Mouse (Mus musculus): Measurements from ENCODE around the gene Rasip1. TPM values are rescaled to one million over a fixed set of nuclear protein-coding genes. Genes with fewer than 3 reads are reported as not detected.

Gene Rasip1
- polyA plus RNA-seq, 1 experiment = 11.6 TPM

DNA sequence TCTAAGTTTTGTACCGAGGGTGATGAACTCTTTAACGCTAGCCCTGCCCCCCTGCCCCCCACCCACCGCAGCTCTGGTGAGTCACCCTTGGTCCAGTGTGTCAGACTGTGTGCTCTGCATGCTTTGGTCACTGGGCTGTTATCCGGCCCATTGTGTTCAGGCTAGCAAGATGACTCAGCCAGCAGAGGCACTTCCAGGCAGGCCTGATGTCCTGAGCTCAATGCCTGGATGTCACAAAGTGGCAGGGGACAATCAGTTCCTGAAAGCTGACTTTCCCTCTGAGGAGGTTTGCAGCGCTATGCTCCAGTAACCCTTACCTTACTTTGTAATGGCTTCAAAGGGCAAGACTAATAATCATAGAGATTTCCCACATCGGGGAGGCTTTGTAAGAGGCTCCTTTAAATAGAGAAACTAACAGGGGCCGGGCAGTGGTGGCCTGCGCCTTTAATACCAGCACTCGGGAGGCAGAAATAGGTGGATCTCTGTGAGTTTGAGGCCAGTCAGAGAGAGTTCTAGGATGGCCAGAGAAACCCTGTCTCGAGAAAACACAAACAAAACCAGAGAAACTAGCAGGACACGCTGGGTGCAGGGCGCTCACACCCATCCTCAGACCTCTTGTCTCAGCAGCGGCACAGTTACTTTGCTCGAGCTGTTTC is 52.8 kb downstream of the Rasip1 start:
- Histone ChIP-seq H3K36me3 (ENCODE audit: control insufficient read depth, insufficient read depth, low read length) (no peaks in the 10 kb centered on the region), H3K4me3 (ENCODE audit: low read depth, low read length) (no peak overlapping the region), H3K27me3 (ENCODE audit: control insufficient read depth, insufficient read depth, low read length) (peaks cover 28% of the 10 kb centered on the region), H3K4me1 (ENCODE audit: control insufficient read depth, insufficient read depth, insufficient read length, low read length) (peaks cover 9% of the 10 kb centered on the region), H3K27ac (ENCODE audit: insufficient read depth, low read depth, low read length) (peak overlapping the region; percentile 29; the same call in 1 of the 2 replicates)
- 65% methylated on average over 14 of the region's 14 CpGs for WGBS
- TF ChIP-seq POLR2A (IDR thresholded peaks at IDR 0.05; ENCODE audit: low read depth, low read length) = no peak
- TF ChIP-seq CTCF (IDR thresholded peaks at IDR 0.05; ENCODE audit: extremely low read depth, insufficient read length, insufficient replicate concordance, low read depth, low read length) = no peak

DNA sequence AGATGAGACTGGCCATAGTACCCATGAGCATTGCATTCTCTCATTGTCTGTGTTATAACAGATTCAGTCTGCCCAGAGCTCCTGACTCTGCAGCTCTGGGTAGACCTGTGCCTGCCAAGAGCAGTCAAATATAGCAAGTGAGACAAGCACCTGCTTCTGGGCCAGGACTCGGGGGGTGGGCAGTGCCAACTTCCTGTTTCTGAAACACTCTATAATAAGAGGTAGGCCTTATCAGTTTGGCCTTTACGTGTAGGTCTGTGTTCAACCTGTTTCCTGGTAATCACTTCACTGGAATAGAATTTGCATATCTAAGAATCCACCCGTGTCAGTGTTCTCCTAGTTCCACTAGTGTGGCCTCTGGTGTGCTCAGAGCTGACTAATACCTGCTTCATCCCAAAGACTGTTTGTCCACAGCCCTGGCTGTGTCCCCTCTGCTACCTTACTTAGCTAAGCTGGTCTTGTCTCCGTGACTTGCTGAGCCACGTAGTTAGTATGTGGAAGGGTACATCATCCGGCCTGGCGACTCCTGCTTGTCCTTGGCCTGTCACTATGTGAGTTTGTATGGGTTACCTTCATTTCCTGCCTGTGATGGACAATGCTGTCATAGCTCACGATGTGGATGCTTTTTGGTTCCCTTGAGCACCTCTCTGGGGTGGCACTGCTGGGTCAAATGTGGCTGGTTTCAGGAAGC is 53.9 kb downstream of the Rasip1 start:
- Histone ChIP-seq H3K27me3 (ENCODE audit: control insufficient read depth, insufficient read depth, low read length) (peaks cover 21% of the 10 kb centered on the region), H3K4me1 (ENCODE audit: control insufficient read depth, insufficient read depth, insufficient read length, low read length) (peaks cover 9% of the 10 kb centered on the region), H3K36me3 (ENCODE audit: control insufficient read depth, insufficient read depth, low read length) (no peaks in the 10 kb centered on the region), H3K27ac (ENCODE audit: insufficient read depth, low read depth, low read length) (peak overlapping the region; percentile 71), H3K4me3 (ENCODE audit: low read depth, low read length) (no peak overlapping the region)
- WGBS = 44% methylated on average over 8 of the region's 8 CpGs
- no peak for TF ChIP-seq POLR2A (IDR thresholded peaks at IDR 0.05; ENCODE audit: low read depth, low read length)
- no peak for TF ChIP-seq CTCF (IDR thresholded peaks at IDR 0.05; ENCODE audit: extremely low read depth, insufficient read length, insufficient replicate concordance, low read depth, low read length)

DNA sequence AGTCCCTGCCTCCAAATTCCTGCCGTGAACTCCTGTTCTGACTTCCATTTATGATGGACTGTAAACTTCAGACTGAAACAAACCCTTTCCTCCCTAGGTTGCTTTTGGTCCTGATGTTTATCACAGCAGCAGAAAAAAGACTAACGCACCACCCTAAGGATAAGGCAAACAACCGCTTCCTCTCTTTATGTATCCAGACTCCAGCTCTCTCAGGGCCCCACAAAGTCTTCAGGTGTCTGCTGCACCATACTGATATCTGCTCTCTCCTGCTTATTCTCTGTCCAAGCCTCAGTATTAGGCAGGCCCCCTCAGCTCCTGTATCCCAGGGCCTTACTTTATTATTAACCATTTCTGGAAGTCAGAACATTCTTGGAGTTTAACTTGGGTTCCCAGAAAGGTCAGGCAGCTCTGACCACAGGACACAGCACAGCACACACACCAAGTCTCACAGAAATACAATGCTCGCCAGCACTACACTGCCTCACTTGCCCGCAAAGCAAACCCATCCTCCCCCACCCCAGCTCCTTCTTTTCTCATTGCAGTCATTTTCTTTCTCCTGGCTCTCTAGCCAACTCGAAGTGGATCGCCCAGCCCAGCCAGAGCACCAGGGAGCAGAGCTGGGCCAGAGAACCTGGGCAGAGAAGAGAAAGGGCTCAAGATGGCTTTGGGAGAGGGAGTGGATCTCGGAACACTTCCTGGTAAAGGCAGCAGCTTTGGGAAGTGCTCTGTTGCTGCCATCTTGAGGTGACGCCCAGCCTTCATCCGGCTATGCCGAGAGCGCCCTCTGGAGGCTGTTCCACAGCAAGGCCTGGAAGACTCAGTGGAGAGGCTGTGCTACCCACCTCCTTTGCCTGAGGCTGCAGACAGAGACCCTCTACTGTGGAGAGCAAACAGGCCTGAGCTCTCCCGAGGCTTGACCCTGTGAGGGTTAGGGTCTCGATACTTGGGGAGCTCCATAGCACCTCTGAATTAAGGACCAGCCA is 55.1 kb downstream of the Rasip1 start:
- H3K36me3 ChIP-seq (ENCODE audit: control insufficient read depth, insufficient read depth, low read length) = no peaks in the 10 kb centered on the region
- H3K4me1 ChIP-seq (ENCODE audit: control insufficient read depth, insufficient read depth, insufficient read length, low read length) = peaks cover 4% of the 10 kb centered on the region
- H3K27ac ChIP-seq (ENCODE audit: insufficient read depth, low read depth, low read length) = peak overlapping the region; percentile 33; the same call in 1 of the 2 replicates
- peak overlapping the region; percentile 16; the same call in 1 of the 2 replicates for H3K4me3 ChIP-seq (ENCODE audit: low read depth, low read length)
- peaks cover 15% of the 10 kb centered on the region; the same call in 1 of the 2 replicates for H3K27me3 ChIP-seq (ENCODE audit: control insufficient read depth, insufficient read depth, low read length)
- 36% methylated on average over 14 of the region's 14 CpGs for WGBS
- TF ChIP-seq CTCF (IDR thresholded peaks at IDR 0.05; ENCODE audit: extremely low read depth, insufficient read length, insufficient replicate concordance, low read depth, low read length) = peak; percentile 98
- 0 out of 2 replicates have a peak, but pooled peaks have one; percentile 10 for TF ChIP-seq POLR2A (IDR thresholded peaks at IDR 0.05; ENCODE audit: low read depth, low read length)

DNA sequence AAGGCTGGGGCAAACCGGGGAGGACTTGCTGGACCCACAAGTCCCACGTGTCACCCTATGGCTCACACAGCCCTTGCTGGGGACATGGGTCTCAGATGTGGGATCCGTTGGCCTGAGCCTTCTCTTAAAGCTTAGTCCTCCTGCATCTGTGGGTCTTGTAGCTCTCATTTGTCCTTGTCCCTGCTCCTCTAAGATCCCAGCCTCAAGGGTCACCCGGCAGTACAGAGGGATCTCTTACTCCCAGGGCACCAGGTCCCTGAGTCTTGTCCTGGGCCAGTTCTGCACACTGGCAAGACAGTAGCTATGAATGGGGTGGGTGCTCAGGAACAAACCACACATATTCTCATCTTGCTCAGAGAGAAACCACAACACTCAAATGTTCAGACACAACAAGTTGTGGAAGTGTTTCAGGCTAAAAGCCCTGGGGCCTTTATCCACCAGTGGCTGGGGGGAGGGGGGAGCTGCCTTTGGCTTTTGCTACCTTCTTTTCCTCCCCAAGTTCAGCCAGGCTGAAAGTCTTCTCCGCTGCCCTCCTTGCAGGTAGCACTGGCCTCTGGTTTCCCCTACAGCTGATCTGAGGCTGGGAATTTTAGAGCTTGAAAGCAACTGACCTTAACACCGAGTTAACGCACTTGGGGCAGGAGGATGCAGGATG is 56.2 kb downstream of the Rasip1 start, which contains the start of gene Ntn5:
Gene Ntn5, plus strand, starts transcription at position 627 of the 655 bp plus-strand sequence.
- TF ChIP-seq CTCF (IDR thresholded peaks at IDR 0.05; ENCODE audit: extremely low read depth, insufficient read length, insufficient replicate concordance, low read depth, low read length) = no peak
- no peak for TF ChIP-seq POLR2A (IDR thresholded peaks at IDR 0.05; ENCODE audit: low read depth, low read length)
- H3K27ac ChIP-seq (ENCODE audit: insufficient read depth, low read depth, low read length) = no peak within 1 kb of the TSS
- H3K36me3 ChIP-seq (ENCODE audit: control insufficient read depth, insufficient read depth, low read length) = no peaks in the 10 kb centered on the region
- no peak within 1 kb of the TSS for H3K4me3 ChIP-seq (ENCODE audit: low read depth, low read length)
- WGBS = 87% methylated on average over 7 of the region's 7 CpGs
- peaks cover 3% of the 10 kb centered on the region for H3K4me1 ChIP-seq (ENCODE audit: control insufficient read depth, insufficient read depth, insufficient read length, low read length)
- peaks cover 11% of the 10 kb centered on the region; the same call in 1 of the 2 replicates for H3K27me3 ChIP-seq (ENCODE audit: control insufficient read depth, insufficient read depth, low read length)

DNA sequence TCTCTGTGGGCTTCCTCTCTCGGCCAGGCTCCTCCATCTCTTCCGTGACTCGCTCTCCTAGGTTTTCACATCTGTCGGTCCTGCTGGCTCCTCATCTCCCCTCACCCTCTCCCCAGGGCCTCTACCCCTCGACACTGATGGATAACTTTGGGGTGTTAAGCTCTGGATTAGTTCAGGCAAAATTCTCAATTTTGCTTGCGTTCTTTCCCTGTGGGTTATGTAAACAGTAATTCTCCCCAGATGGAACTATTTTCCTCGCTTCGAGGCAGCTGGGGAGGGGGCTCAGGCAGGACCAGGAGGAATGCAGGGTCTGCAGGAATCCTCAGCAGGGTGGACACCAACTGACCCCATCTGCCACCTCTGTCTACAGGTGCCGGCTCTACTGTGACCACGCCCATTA is 58.5 kb downstream of the Rasip1 start:
- no peak for TF ChIP-seq CTCF (IDR thresholded peaks at IDR 0.05; ENCODE audit: extremely low read depth, insufficient read length, insufficient replicate concordance, low read depth, low read length)
- TF ChIP-seq POLR2A (IDR thresholded peaks at IDR 0.05; ENCODE audit: low read depth, low read length) = no peak
- WGBS = 61% methylated on average over 10 of the region's 10 CpGs
- H3K36me3 ChIP-seq (ENCODE audit: control insufficient read depth, insufficient read depth, low read length) = no peaks in the 10 kb centered on the region
- H3K4me3 ChIP-seq (ENCODE audit: low read depth, low read length) = no peak overlapping the region
- H3K4me1 ChIP-seq (ENCODE audit: control insufficient read depth, insufficient read depth, insufficient read length, low read length) = peaks cover 3% of the 10 kb centered on the region
- peaks cover 5% of the 10 kb centered on the region; the same call in 1 of the 2 replicates for H3K27me3 ChIP-seq (ENCODE audit: control insufficient read depth, insufficient read depth, low read length)
- H3K27ac ChIP-seq (ENCODE audit: insufficient read depth, low read depth, low read length) = no peak overlapping the region

DNA sequence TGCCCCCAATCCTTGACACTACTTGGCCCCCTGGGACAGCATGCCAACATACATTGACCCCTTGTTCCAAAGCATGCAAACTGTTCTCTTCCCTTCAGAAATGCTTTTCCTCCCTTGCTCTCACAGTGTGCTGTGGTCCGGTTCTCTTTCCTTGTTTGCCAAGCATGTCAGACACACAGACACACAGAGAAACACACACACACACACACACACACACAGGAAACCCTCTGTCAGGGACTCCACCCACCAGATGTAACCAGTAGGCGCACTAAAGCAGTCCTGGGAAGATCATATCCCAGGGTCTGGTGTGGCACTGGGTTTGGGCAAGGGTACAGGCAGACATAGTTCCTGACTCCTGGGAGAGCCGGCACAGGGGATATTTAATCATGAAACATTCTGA is 59.6 kb downstream of the Rasip1 start:
- H3K27ac ChIP-seq (ENCODE audit: insufficient read depth, low read depth, low read length) = no peak overlapping the region
- H3K36me3 ChIP-seq (ENCODE audit: control insufficient read depth, insufficient read depth, low read length) = no peaks in the 10 kb centered on the region
- H3K4me1 ChIP-seq (ENCODE audit: control insufficient read depth, insufficient read depth, insufficient read length, low read length) = peaks cover 3% of the 10 kb centered on the region
- TF ChIP-seq CTCF (IDR thresholded peaks at IDR 0.05; ENCODE audit: extremely low read depth, insufficient read length, insufficient replicate concordance, low read depth, low read length) = no peak
- no peak for TF ChIP-seq POLR2A (IDR thresholded peaks at IDR 0.05; ENCODE audit: low read depth, low read length)
- WGBS = 57% methylated on average over 3 of the region's 3 CpGs
- no peak overlapping the region for H3K4me3 ChIP-seq (ENCODE audit: low read depth, low read length)
- H3K27me3 ChIP-seq (ENCODE audit: control insufficient read depth, insufficient read depth, low read length) = peaks cover 5% of the 10 kb centered on the region; the same call in 1 of the 2 replicates

Other genes with a start within 250 kb of the Rasip1 start
- gene Snrnp70, start 231.7 kb upstream of the Rasip1 start, polyA plus RNA-seq (2012; rRNA removed) = 73.2 and 122 TPM in 2 replicates
- 0.04 TPM in 1 of 2 replicates, not detected in the other for gene Kcna7, start 221.8 kb upstream of the Rasip1 start, polyA plus RNA-seq (2012; rRNA removed)
- 0.13 and 0.28 TPM in 2 replicates for gene Ntf5, start 213.8 kb upstream of the Rasip1 start, polyA plus RNA-seq (2012; rRNA removed)
- 0.66 TPM in 1 of 2 replicates, not detected in the other for gene Lhb, start 206.7 kb upstream of the Rasip1 start, polyA plus RNA-seq (2012; rRNA removed)
- 9.5 and 9.6 TPM in 2 replicates for gene Gys1, start 192.6 kb upstream of the Rasip1 start, polyA plus RNA-seq (2012; rRNA removed)
- 22.3 and 54.3 TPM in 2 replicates for gene Ruvbl2, start 189.4 kb upstream of the Rasip1 start, polyA plus RNA-seq (2012; rRNA removed)
- gene Ftl1, start 167.6 kb upstream of the Rasip1 start, polyA plus RNA-seq (2012; rRNA removed) = 1,857 and 2,336 TPM in 2 replicates
- gene Bax, start 160.6 kb upstream of the Rasip1 start, polyA plus RNA-seq (2012; rRNA removed) = 57.1 and 105 TPM in 2 replicates
- gene Tulp2, start 145.6 kb upstream of the Rasip1 start, polyA plus RNA-seq (2012; rRNA removed) = 0.09 TPM in 1 of 2 replicates, not detected in the other
- 0.23 TPM in 1 of 2 replicates, not detected in the other for gene Gm45808, start 140.7 kb upstream of the Rasip1 start, polyA plus RNA-seq (2012; rRNA removed)
- gene Dhdh, start 138.7 kb upstream of the Rasip1 start, polyA plus RNA-seq (2012; rRNA removed) = 0.34 and 0.41 TPM in 2 replicates
- gene Nucb1, start 117.1 kb upstream of the Rasip1 start, polyA plus RNA-seq (2012; rRNA removed) = 143 and 456 TPM in 2 replicates
- gene Ppp1r15a, start 101.2 kb upstream of the Rasip1 start, polyA plus RNA-seq (2012; rRNA removed) = 15.3 and 15.9 TPM in 2 replicates
- 4.7 and 4.9 TPM in 2 replicates for gene Plekha4, start 101.2 kb upstream of the Rasip1 start, polyA plus RNA-seq (2012; rRNA removed)
- 0.20 and 0.25 TPM in 2 replicates for gene Hsd17b14, start 72.6 kb upstream of the Rasip1 start, polyA plus RNA-seq (2012; rRNA removed)
- 26.3 and 41.8 TPM in 2 replicates for gene Bcat2, start 57.3 kb upstream of the Rasip1 start, polyA plus RNA-seq (2012; rRNA removed)
- 0.29 and 4.2 TPM in 2 replicates for gene Fgf21, start 12.0 kb upstream of the Rasip1 start, polyA plus RNA-seq (2012; rRNA removed)
- gene Fut1, start 10.2 kb upstream of the Rasip1 start, polyA plus RNA-seq (2012; rRNA removed) = 1.7 and 2.5 TPM in 2 replicates
- gene Izumo1, start 5.7 kb upstream of the Rasip1 start, polyA plus RNA-seq (2012; rRNA removed) = 0.24 and 0.25 TPM in 2 replicates
- gene Mamstr, start 12.5 kb downstream of the Rasip1 start, polyA plus RNA-seq (2012; rRNA removed) = 0.63 and 0.84 TPM in 2 replicates
- gene Fut2, start 38.9 kb downstream of the Rasip1 start, polyA plus RNA-seq (2012; rRNA removed) = 1.2 and 18.4 TPM in 2 replicates
- gene Ntn5, start 56.5 kb downstream of the Rasip1 start, polyA plus RNA-seq (2012; rRNA removed) = 0.39 and 0.47 TPM in 2 replicates
- 0.14 and 0.22 TPM in 2 replicates for gene Sec1, start 66.9 kb downstream of the Rasip1 start, polyA plus RNA-seq (2012; rRNA removed)
- gene Car11, start 72.4 kb downstream of the Rasip1 start, polyA plus RNA-seq (2012; rRNA removed) = 2.1 and 2.3 TPM in 2 replicates
- 8.9 and 13.1 TPM in 2 replicates for gene Dbp, start 77.6 kb downstream of the Rasip1 start, polyA plus RNA-seq (2012; rRNA removed)
- 820 and 1,370 TPM in 2 replicates for gene Rpl18, start 88.0 kb downstream of the Rasip1 start, polyA plus RNA-seq (2012; rRNA removed)
- gene Sphk2, start 90.5 kb downstream of the Rasip1 start, polyA plus RNA-seq (2012; rRNA removed) = 87.3 and 164 TPM in 2 replicates
- 64.5 and 102 TPM in 2 replicates for gene Fam83e, start 93.7 kb downstream of the Rasip1 start, polyA plus RNA-seq (2012; rRNA removed)
- gene Spaca4, start 98.3 kb downstream of the Rasip1 start, polyA plus RNA-seq (2012; rRNA removed) = 0.20 and 0.38 TPM in 2 replicates
- 1.9 and 2.1 TPM in 2 replicates for gene Lmtk3, start 156.2 kb downstream of the Rasip1 start, polyA plus RNA-seq (2012; rRNA removed)
- gene Sult2b1, start 157.2 kb downstream of the Rasip1 start, polyA plus RNA-seq (2012; rRNA removed) = 139 and 454 TPM in 2 replicates
- 19.2 and 51.4 TPM in 2 replicates for gene Cyth2, start 187.1 kb downstream of the Rasip1 start, polyA plus RNA-seq (2012; rRNA removed)
- 0.08 and 0.28 TPM in 2 replicates for gene Kcnj14, start 197.3 kb downstream of the Rasip1 start, polyA plus RNA-seq (2012; rRNA removed)
- gene Grwd1, start 203.5 kb downstream of the Rasip1 start, polyA plus RNA-seq (2012; rRNA removed) = 8.5 and 10.1 TPM in 2 replicates
- gene Kdelr1, start 245.3 kb downstream of the Rasip1 start, polyA plus RNA-seq (2012; rRNA removed) = 178 and 333 TPM in 2 replicates

Data from small intestine, adult 2 months (tissue).